Mouse (Mus musculus) lung, postnatal 14 days (tissue): ENCODE measurements around the gene Hist1h3f.

Experiments used
- DNase-seq: peaks from one replicate; pipeline ENCODE4 v3.0.0; 2021

The Hist1h3f gene

DNA sequence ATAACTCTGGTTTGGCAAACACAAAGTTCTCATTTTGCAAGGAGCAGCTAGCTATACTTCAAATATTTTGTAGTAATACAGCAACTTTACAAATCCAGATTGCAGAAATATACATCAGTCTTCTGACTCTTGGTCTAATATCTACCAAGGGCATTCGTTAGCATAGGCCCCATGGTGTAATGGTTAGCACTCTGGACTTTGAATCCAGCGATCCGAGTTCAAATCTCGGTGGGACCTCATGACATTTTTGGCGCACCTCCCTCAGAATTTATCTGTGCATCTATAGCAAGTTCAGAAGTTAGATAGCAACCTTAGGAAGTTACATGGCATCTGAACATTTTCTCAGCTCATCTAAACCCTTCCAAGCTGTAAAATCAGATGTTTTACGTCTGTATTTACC is 25.0 kb upstream of the Hist1h3f start:
- DNase-seq = peak; percentile 88

DNA sequence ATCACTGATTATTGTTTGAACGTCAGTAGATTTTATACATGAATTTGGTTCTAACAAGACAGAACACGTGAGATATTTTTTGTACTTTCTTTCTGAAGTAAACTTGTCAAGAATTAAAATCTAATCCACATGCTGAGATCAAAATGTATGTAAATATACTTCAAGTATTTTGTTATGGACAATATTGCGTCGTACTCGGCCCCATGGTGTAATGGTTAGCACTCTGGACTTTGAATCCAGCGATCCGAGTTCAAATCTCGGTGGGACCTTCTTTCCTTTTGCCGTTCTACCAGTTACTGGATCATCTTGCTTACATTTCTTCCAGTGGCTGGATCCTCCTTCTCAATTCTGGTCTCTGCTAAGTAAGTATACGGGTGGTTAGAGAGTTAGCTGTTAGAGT is 24.4 kb upstream of the Hist1h3f start:
- DNase-seq = peak; percentile 84

DNA sequence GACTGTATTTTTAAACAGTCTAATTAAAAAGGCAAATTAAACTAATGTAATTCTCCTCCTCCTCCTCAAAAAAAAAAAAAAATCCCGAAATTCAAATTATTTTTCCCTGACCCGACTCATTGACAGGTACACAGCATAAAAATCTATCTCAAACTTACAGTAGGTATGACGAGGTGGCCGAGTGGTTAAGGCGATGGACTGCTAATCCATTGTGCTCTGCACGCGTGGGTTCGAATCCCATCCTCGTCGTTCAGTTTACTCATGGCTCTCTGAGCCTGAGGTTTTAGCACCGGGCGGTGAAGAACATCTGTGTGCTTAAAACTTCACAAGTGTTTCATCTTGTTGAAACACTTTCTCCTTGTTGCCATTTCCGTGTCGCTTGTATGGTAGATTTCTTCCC is 22.1 kb upstream of the Hist1h3f start:
- peak; percentile 80 for DNase-seq

DNA sequence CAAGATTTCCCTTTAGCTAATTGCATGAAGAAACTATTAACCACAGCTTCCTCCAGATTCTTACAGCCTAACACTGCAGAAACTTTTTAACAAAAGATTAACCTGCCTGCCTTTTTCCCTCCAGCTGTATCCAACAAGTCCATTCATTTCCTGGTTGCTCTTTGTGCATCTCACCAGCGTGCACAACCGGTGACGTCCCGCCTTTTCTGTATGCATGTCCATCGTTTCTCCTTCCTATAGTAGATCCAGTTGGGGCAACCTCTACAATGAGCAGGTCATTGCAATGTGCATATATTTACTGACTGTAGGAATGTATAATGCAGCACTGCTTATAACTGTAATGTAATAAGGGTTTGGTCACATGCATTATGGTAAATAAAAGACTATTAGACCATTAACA is 19.9 kb upstream of the Hist1h3f start:
- no peak for DNase-seq

DNA sequence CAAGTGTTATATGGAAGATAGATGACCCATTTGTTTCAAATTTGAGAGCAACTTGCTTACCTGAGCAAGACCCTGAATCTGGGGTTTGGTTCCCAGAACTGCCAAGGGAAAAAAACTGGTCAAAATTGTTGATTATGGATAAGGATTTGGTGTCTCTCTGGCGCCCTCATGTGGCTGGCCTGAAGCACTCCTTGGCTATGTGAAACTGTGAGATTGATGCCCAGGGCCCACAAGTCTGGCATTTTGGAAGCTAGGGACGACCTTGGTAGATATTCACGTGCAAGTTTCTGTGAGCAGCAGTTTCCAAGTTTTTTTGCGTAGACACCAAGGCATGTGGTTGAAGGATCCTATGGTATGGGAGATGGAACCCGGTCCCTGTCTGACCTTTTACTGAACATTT is 19.2 kb upstream of the Hist1h3f start:
- peak; percentile 77 for DNase-seq

DNA sequence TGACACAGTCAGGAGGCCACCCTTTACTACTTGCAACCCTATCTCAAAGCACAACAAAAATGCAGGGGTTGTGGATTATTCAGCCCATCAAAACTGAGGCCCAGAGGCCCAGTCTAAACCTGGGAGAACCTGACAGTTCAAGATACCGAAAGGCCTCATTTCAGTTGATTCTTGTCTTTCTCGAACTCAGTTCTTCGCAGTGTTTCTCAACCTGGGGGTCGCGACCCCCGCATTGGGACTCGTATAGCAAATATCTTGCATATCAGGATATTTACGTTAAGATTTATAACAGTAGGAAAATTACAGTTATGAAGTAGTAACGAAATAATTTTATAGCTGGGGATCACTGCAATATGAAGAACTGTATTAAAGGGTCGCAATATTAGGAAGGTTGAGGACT is 18.0 kb upstream of the Hist1h3f start:
- no peak for DNase-seq

DNA sequence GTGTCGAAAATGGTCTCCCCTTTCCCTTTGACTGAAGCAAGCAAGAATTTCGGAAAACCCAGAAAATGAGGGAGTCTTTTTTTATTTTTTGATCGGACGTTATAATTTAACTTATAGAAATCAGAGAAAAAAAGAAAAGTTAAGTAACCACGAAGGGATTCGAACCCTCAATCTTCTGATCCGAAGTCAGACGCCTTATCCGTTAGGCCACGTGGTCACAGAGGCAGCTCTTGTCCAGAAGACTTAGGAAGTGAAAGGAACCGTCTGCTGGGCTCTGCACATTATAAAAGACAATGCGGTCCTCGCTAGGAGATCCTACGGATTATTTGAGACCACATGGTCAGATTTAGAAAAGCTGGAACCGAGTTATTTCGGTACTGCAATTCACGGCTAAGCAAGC is 17.5 kb upstream of the Hist1h3f start:
- peak; percentile 96 for DNase-seq

DNA sequence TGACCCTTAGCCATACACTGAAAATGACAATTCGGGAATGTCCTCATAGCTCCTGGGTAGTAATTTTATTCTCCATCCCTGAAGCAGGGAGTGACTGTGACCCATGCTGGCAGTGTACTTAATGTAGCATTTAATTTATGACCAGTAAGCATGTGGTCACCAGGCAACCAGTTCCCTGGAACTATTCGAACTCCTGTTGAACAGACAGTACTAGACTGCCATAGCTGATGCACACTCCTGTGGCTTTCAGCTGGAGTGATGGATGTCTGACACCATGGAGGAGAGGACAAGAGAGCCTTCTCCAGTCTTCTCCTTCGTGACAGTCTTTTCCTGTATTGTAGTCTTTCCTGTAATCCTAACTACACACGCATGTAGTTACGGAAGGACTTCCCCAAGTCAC is 14.8 kb upstream of the Hist1h3f start:
- no peak for DNase-seq

DNA sequence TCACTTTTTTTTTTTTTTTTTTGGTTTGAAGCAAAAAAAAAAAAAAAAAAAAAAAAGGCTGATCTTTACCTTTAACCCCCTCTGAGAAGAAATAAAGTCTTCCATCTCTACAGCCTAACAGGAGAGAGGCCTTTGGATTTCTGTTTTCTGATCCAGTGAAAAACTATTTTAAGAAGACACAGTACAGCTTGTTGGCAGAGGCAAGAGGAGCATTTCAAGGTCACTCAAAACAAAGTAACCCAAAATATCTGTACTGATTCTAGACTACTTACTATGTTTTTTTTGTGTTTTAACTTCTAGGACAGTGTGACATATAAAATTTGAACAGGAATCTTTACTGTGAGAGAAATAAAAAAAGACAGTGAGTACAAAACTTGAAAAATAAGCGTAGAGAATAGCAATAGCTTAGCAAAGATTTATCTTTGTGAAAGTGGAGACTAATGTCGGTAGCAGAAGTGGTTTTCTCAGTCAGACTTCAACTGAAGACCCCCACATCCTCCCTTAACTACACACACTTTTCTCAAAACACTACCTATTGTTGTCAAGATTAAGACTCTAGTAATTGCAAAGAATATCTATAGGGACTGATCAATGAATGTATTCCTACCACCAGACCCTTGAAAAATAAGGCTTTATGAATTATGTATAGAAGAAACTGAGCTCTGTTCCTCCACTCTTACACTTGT is 14.2 kb upstream of the Hist1h3f start:
- DNase-seq = no peak

DNA sequence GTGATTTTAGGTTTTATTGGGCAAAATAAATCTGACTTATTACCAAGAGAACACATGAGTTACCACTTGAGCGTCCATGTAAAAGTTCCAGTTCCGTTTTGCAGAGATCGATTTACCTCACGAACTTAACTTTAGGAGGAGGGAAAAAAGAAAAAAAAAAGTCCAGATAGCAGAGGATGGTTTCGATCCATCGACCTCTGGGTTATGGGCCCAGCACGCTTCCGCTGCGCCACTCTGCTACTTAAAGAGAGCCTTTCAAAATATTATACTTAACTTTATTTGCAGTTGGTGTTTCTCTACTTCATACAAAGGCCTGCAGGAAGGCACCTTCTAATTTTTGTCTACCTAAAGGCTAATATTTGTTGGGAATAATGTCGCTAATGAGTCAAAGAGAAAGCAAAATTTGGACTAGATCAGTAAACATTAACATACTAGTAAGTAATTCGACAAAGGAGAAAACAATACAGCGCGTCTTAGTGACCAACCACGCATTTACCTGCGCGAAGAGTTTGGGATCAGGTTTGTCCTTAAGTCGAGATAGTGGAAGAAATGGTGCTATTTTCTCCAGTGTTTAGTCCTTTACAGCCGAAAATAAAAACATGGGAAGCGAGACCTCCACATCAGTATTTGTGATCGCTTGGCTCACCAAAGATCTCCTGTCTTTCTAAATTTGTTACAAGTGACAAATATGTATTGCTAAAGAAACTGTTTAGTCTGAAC is 13.5 kb upstream of the Hist1h3f start:
- DNase-seq = peak; percentile 70

DNA sequence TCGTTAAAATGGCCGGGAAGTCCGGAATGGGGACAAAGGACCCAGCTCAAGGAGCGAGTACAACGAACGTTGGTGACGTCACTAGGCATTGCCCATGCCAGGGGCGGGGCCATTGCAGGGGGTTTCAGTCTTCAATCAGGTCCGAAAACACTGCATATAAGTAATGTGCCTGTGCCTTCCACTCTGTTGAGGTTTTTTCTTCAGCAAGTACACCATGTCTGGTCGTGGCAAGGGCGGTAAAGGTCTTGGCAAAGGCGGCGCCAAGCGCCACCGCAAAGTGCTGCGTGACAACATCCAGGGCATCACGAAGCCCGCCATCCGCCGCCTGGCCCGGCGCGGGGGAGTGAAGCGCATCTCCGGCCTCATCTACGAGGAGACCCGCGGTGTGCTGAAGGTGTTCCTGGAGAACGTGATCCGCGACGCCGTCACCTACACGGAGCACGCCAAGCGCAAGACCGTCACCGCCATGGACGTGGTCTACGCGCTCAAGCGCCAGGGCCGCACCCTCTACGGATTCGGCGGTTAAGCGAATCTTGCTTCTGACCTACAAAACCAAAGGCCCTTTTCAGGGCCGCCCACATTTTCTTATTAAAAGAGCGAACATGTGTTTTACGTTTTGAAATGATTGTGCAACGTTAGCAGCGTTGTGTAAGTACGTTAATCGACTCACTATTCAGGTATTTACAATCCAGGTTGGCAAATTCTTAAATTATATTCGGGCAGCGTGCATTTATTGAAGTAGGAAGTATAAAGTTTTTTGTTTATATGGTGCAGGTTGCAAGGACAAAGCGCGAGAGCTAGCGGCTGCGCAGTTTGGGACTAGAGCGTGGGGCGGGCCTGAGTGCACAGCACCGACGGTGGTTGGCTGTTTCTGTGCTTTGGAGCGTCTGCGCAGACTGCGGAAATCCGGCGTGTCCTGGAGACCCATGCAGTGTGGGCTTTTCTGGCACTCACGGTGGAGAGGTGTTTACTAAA is 12.7 kb upstream of the Hist1h3f start, which contains the start of gene Hist1h4h:
TSS of gene Hist1h4h (plus strand) at position 150 of the 975 bp plus-strand sequence.
- DNase-seq = peak; percentile 97

DNA sequence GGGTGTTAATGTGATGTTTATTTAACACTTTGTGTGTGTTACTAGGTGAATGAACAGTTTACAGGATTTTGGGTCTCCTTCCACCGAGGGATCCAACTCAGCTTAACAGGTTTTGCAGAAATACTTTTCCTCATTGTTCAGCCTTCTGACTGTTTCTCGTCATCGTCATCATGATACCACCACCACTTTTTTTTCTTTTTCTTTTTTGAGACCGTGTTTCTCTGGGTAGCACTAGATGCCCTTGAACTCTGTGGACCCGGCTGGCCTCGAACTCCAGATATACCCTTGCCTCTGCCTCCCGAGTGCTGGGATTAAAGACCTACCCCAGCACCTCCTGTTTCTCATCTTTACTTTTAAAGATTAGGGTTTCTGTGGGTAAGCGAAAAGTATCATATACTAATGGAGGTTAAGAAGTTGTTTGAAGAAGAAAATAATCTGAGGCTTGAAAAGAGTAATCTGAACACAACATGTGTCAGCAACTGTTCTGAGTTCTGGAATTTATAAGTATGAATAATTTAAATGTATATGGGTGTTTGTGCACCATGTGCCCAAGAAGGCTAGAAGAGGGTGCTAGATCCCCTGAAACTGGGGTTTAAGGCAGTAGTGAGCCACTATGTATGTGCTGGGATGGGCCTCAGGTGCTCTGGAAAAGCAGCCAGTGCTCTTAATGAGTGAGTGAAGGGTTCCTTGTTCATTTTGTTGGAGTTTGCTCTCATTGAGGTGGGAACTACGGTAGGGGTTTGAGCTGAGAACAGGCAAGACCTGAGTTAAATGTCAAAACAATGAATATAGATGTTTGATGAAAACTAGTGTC is 11.4 kb upstream of the Hist1h3f start:
- no peak for DNase-seq

DNA sequence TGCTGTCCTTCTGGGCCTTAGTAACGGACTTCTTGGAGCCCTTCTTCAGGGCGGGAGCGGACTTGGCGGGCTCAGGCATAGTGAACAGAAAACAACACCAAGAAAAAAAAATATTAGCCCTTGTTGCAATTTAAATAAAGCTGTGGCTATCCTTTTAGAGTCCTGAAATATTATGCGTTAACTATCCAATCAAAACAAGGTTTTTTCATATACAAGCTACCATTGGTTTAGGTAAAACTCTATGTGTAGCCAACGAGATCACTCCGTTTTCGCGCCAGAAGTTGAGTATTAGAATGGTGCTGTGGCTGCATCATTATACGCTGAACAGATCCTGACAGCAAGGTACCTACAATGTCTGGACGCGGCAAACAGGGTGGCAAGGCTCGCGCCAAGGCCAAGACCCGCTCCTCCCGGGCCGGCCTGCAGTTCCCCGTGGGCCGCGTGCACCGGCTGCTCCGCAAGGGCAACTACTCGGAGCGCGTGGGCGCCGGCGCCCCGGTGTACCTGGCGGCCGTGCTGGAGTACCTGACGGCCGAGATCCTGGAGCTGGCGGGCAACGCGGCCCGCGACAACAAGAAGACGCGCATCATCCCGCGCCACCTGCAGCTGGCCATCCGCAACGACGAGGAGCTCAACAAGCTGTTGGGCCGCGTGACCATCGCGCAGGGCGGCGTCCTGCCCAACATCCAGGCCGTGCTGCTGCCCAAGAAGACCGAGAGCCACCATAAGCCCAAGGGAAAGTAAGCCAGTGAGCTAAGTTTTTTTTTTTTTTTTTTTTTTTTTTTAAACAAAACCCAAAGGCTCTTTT is 10.1 kb upstream of the Hist1h3f start, which contains the start of gene Hist1h2af:
TSS of gene Hist1h2af (plus strand) at position 347 of the 808 bp plus-strand sequence.
- peak; percentile 68 for DNase-seq

DNA sequence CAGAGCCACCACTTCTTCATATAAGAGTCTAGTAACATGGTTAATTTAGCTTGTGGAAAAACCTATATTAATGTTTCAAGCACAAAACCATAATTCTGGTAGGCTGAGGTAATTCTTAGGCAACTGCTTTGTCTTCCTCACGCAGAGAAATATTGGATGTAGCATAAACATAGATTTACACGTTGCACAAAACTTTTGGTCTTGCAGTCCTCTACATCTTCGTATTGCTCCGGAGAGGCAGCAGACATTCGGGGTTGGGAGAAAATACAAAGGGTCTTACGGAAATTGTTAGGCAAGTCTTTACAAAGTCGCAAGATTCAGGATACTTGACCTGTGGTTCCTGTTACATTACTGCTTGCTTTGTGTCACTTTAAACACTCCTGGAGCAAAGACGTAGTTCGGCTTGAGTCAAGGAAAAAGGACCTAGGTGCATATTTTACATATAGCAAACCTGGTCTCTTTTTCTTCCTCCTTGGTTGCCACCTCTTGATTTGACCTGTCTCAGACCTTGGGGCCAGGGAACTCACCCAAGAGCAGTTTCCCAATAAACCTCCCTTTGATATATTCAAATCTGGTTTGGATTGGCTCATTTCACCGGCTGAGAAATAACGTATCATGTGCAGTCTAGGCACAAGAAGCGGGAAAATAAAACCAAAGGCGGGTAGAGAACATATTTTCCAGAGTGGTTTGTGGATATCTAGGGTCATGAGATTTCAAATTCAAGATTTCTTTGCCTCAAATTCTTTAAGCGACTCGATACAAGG is 9.3 kb upstream of the Hist1h3f start:
- DNase-seq = no peak

DNA sequence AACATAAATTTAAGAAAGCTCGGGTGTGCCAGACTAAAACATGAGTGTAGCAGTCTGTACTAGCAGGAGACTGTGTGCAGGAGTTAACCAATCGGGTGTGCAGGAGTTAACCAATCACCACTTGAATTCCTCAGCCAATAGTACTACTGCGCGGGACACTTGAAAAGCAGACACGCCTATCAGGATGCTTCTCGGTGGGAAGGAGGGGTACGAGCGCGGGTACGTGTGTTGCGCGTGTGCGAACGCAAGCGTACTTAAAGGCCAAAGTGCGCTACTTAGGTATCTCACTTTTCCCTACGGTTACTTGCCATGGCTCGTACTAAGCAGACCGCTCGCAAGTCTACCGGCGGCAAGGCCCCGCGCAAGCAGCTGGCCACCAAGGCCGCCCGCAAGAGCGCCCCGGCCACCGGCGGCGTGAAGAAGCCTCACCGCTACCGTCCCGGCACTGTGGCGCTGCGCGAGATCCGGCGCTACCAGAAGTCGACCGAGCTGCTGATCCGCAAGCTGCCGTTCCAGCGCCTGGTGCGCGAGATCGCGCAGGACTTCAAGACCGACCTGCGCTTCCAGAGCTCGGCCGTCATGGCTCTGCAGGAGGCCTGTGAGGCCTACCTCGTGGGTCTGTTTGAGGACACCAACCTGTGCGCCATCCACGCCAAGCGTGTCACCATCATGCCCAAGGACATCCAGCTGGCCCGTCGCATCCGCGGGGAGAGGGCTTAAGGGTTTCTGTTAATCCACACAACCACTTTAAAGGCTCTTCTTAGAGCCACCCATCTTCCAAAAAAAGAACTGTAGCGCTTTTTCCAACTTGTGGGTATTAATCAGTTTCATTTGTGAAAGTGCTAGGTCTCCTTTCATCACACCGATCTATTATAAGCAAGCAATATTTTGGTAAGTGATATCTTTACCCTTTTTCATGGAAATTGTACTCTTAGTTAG is 8.4 kb upstream of the Hist1h3f start, which contains the start of gene Hist1h3g:
TSS of gene Hist1h3g (plus strand) at position 286 of the 939 bp plus-strand sequence.
- peak; percentile 88 for DNase-seq

DNA sequence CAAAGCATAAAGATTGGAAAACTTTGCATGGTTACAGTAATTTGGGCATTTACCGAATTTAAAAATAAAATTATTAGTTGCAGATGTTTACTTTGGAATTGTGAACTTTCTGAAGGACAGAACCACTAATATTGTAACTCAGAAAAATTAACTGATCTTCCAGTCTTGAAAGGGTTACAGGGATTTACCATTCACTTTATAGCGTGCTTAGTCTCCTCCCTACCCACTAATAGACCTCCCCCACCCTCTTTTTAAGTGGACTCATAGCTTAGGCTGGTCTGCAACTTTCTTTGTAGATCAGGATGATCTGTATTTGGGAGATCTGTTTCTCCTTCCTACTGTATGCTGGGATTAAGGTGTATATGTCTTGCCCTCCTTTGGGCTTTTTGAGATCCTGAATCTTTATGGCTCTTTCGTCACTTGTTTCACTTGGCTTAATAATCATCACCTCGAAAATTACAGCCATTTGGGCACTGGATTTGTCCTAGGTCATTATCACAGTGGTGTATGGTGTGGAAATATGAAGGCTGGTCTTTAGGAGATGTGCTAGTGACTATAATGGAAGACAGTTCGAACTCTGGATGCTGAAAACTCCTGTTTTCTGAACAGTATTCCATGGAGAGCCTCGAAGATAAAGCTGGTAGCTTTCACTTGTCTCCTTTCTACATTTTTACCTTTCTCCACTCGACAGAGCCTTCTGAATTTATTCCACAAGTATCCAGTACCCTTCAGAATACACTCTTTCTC is 7.6 kb upstream of the Hist1h3f start:
- DNase-seq = no peak

DNA sequence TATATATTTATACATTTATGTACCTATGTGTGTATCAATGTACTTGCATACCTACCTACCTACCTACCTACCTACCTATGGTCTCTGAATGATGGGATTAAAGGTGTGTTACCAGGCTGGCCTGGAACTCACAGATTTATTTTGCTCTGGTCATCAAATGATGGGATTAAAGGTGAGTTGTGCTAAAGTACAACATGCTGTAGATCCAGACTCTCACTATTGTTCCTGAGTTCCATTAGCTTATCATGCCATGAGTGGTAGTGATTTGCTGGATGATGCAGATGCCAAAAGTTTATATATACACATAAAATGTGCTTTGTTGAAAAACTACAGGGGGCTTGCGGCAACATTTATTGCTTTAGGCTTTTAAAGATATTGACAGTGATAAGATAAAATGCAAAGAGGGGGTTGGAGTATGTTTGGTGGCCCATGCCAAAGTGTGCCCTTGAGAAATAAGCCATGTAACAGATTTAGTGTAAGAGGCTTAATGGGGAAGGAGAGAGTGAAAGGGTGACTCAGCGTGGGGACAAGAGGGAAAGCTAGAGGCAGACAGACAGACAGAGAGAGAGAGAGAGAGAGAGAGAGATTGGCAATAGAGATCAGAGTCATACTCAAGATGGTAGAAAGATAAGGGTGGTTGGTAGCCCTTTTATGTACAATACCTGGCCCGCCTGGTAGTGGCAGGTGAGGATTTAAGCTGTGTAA is 6.7 kb upstream of the Hist1h3f start:
- no peak for DNase-seq

DNA sequence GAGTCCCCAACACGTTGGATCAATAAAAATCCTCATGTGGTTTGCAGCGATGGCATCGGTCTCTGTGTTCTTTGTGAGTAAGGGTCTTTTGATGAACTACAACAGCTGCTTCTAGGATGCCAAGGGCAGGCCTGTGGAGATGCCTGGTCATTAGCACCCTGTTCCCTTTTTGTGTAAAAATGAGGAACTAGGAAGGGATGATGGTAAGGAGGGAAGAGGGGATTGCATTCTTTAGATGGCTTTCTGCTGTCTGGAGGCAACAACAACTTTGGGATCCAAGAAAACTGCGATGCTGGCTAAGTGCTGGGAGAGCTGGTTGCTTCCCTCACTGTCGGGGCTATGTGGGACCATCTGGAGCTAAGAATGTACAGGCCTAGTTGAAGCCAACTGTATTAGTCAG is 5.6 kb upstream of the Hist1h3f start:
- DNase-seq = no peak
